Mouse (Mus musculus): ENCODE measurements around the gene Ran.
"Not testable (repeated sequence)": the region's sequence is repeated elsewhere in the genome, so short reads cannot be mapped to it uniquely, and the experiment has no call there.

Gene Ran

DNA sequence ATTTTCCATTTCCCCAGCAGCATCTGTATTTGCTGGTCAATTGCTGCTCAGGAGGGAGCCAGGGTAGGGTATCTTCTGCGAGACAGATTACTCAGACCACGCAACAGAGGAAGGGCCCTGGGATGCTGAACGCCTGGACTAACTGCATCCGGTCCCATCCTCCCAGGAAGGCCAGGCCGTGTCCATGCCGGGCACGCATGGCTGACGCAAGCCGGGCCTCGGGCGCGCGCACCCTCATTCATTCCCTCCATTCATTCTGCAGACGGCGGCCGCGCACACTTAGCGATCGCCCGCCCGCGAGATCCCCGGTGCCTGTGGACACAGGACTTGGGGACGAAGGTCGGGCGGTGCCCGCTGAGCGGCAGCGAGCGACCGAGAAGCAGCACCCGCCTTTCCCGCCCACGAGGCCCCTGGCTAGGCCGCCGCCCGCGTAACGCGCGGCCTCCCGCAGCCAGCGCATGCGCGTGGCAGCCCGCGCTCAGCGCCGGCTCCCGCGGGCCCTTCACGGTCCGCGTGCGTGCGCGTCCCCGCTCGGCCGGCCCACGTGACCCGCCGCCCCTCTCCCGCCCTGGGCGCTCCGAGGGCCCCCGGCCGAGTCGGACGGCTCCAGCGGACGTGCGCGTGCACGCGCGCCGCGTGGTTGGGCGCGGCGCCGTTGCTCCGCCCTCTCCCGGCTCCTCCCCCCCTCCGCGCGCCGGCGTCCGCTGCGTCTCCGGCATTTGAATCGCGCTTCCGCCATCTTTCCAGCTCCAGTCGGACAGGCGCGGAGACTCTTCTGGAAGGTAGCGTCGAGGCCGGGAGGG, at the start of gene Ran:
Ran (plus strand) TSS at position 573 of the 803 bp plus-strand sequence.
- DNase-seq (ENCODE audit: low read depth, low spot score): peak; percentile 96

- DNase-seq (ENCODE audit: low read depth, low spot score): no peak
These were observed 49.0 kb upstream of the Ran start for GRCm38 (mm10) chr5:128970878-128971277.

- no peak for DNase-seq (ENCODE audit: low read depth, low spot score)
These were observed 48.6 kb upstream of the Ran start for GRCm38 (mm10) chr5:128971298-128971697.

DNA sequence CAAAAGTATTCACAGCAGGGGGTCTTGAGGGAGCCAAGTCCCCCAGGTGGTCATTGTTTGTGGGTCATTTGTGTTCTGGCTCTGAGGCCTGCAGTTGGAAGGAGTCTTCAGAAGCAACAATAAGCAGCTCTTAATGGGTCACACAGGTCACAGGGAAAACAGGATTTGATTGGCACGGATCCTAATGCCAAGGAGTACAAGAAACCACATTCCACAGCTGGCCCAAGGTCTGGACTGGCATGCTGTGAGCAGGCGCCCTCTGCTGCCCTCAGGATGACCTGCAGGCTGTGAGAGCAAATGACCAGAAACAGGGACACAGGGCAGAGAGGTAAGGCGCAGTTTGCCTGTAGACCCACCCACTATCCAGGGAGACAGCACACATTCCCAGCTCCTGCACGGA, 43.6 kb upstream of the Ran start:
- DNase-seq (ENCODE audit: low read depth, low spot score): no peak

DNA sequence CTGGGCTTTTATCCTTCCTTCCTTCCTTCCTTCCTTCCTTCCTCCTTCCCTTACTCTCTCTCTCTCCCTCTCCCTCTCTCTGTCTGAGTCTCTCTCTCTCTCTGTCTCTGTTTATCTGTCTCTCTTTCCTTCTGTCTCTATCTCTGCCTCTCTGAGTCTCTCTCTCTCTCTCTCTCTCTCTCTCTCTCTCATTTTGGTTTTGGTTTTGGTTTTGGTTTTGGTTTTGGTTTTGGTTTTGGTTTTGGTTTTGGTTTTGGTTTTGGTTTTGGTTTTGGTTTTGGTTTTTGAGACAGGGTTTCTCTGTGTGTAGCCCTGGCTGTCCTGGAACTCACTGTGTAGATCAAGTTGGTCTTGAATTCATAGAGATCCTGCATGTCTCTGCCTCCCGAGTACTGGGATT, 42.4 kb upstream of the Ran start:
- not testable (repeated sequence) for DNase-seq (ENCODE audit: low read depth, low spot score)

DNA sequence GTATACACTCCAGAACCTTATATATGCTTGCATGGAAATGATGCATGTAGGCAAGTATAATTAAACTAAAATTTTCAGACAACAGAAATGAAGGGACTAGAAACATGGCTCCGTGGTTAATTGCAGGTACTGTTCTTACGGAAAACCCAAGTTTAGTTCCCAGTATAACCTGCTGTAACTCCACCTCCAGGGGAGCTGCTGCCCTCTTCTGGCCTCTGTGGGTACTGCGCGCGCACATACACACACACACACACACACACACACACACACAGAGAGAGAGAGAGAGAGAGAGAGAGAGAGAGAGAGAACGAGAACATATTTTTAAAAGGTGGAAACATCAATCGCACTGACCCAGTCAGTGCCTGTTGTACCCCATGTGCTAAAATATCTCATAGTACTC, 40.9 kb upstream of the Ran start:
- DNase-seq (ENCODE audit: low read depth, low spot score): no peak

DNA sequence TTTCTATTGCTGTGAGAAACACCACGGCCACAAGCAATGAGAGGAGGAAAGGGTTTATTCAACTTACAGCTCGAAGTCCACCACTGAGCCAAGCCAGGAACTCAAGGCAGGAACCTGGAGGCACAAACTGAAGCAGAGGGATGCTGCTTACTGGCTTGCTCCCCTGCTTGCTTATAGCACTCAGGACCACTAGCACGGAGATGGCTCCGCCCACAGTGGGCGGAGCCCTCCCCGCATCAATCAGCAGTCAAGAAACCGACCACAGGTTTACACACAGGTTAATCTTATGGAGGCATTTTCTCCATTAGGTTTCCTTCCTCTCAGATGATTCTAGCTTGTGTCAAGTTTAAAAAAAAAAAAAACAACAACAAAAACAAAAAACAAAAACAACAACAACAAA, 39.0 kb upstream of the Ran start:
- no peak for DNase-seq (ENCODE audit: low read depth, low spot score)

- peak; percentile 50 for DNase-seq (ENCODE audit: low read depth, low spot score)
These were observed 38.3 kb upstream of the Ran start for GRCm38 (mm10) chr5:128981607-128982006.

- DNase-seq (ENCODE audit: low read depth, low spot score): no peak
These were observed 35.3 kb upstream of the Ran start for GRCm38 (mm10) chr5:128984536-128984935.

DNA sequence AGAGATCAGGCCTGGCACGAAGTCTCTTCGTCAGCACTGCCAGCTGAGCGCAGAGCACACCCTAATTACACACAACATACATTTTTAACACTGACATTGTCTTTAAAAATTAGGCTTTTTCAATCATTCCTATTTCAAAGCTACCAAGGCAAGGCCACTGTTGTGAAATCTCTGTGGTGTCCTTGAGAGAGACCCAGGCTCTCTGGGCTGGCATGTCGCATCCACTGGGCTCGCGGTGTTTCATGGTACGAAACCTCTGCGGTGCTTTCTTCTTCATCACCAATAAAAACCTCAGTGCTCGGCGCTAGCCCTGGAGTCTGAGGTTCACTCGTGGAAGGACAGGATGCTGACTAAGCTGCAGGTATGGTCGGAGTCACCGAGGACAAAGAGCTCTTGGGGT, 33.9 kb upstream of the Ran start:
- no peak for DNase-seq (ENCODE audit: low read depth, low spot score)

- no peak for DNase-seq (ENCODE audit: low read depth, low spot score)
These were observed 32.5 kb upstream of the Ran start for GRCm38 (mm10) chr5:128987141-128987954.

DNA sequence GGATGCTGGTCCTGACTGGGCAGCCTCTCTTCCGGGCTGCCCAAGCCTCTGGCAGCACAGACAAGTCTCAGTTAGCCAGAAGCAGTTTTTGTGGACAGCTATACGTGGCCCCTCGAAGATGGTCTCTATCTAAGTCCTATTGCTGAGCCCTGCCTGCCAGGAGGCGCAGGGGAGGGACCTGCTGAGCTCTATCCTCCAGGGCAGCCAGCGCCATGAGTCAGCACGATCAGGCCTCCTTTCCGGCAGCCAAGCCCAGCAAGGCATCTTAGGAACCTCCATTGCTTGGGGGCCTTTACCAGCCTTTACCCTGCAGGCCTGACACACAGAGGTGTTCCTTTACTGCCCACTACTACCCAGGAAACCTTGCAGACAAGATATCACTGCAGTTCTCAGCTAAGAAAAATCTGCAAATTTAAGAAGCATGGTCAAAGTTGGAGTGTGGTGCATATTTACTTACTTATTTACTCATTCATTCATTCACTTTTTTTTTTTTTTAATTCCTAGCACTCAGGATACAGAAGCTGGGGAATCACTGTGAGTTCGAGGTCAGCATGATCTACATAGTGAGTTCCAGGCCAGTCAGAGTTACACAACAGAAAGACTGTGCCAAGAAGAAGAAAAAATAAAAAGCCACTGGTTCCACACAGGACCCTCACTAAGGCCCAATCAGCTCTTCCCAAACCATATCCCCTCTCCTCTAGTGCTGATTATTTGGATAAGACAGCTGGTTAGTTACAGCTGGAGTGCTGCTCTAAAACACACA, 19.0 kb upstream of the Ran start:
- no peak for DNase-seq (ENCODE audit: low read depth, low spot score)

GRCm38 (mm10) chr5:129002571-129003011, 17.3 kb upstream of the Ran start:
- DNase-seq (ENCODE audit: low read depth, low spot score): no peak

- no peak for DNase-seq (ENCODE audit: low read depth, low spot score)
These were observed 14.5 kb upstream of the Ran start for GRCm38 (mm10) chr5:129005416-129005815.

DNA sequence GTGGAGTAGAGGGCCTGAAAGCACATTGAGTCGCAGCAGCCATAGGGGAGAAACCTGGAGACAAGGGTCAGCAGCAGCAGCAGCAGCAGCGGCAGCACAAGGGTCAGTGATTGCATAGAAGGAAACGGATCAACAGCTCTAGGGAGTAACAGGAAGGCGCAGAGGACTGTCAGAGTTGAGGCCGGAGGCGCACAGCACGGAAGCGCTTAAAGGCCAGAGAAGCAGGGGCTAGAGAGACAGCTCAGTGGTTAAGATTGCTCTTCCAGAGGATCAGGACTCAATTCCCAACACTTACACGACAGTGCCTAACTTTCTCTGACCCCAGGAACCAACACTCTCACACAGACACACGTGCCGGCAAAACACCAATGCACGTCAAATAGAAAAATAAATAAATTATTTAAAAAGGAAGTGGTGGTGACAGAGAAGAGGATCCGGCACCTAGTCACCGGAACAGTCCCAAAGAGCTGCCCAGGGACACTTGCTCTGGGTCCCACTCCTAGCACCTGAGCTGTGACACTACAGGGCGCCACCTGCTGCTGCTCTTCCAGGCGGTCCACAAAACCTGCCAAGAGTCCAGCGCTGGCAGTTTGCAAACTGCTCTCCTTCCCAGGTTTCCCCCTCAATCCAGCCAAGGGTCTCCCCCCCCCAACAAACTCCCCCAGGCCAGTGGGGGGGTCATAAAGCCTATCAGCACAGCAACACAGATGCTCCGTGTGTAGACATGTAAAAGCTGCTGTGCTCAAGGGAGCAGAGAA, 13.7 kb upstream of the Ran start:
- DNase-seq (ENCODE audit: low read depth, low spot score): no peak

- DNase-seq (ENCODE audit: low read depth, low spot score): no peak
These were observed 12.5 kb upstream of the Ran start for GRCm38 (mm10) chr5:129007105-129007957.

DNA sequence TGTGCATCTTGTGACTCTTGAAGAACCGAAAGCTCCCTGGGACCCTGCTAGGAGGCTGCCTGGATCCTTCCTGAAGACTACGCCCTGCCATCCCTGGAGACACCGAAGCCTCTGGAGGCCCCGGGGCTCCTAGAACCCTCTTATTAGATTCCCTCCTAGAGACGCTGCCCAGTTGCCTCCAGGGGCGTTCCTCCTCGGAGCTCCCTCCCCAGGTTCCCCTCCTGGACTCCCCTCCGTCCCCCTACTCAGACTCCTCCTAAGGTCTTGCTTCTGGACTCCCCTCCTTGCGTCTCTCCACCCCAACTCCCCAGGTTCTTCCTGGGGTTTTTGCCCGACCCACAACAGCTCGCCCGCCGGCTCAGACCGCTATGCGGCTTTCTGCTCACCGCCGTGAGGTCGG, 11.9 kb upstream of the Ran start:
- no peak for DNase-seq (ENCODE audit: low read depth, low spot score)

GRCm38 (mm10) chr5:129008412-129008826, 11.4 kb upstream of the Ran start, which contains the start of gene Stx2:
Stx2 (minus strand) TSS chr5:129008574.
- DNase-seq (ENCODE audit: low read depth, low spot score): peak; percentile 70

GRCm38 (mm10) chr5:129009577-129009976, 10.3 kb upstream of the Ran start:
- DNase-seq (ENCODE audit: low read depth, low spot score): no peak

GRCm38 (mm10) chr5:129010937-129011336, 8.9 kb upstream of the Ran start:
- no peak for DNase-seq (ENCODE audit: low read depth, low spot score)

All from retina, adult 2 months (tissue).